Mouse (Mus musculus): Measurements from ENCODE around the gene Cyld.
A peak's percentile ranks its signal among the peaks of the same experiment; 100 is the strongest.
"Not testable (repeated sequence)": the region's sequence is repeated elsewhere in the genome, so short reads cannot be mapped to it uniquely, and the experiment has no call there.

The Cyld gene

DNA sequence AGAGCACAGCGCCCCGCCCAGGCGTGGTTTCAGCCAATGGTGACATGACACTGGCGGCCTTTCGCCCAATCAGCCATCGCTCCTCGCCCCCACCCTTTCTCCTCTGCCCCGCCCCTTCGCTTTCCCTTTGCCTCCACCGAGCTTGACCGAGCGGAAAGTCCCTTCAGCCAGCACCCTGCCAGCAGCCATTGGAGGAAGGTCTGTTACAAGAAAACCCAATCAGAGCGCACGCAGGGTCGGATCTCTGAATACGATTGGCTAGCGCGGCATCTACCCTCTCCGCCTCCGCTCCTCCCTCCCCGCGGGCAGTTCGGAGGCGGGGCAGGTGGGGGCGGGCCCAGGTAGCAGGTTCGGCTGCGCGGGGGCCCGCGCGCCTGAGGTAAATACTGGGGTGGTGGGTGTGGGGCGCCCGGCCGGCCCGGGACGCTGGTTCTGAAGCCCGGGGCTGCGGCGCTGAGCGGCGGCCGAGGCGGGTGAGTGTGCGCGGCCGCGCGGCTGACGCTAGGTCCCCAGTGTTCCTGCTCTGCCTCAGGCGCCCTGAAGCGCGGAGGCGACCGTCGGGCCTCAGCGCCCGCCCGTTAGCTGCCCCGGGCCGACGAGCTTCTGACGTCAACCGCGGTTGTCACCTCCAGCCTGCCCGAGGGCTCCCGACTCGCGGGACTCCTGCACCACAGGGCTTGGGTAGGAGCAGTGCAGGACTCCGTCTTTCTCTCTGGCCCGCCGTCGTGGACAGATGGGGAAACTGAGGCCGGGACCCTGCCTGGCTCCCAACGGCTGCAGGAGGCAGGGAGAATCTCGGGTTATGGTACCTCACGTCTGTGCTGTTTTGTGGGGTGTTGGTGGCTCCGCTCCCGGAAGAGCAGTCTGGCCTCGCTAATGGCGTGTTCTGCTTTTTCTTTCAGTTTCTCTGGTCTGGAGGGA lies at the start of gene Cyld:
TSS of gene Cyld (plus strand) at position 308 of the 921 bp plus-strand sequence.
- DNase-seq (ENCODE audit: low read depth, low spot score), result peak; percentile 99

DNA sequence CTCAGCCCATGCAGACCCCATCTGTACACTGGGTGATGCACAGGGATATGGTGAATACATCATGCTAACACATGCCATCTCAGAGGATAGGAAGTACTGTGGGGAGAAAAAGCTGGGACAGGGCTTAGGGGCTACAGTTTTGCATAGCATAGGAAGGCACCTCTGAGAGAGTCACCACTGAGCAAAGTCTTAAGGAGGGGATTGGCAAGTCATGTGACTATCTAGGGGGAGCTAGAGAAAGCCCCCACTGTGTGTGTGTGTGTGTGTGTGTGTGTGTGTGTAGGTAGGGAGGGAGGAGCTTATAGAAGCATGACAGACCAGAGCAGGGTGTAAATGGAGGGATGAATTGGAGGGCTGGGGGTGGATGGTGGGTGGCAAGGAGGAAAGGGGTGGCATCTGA lies 48.5 kb upstream of the Cyld start:
- DNase-seq (ENCODE audit: low read depth, low spot score), result no peak

DNA sequence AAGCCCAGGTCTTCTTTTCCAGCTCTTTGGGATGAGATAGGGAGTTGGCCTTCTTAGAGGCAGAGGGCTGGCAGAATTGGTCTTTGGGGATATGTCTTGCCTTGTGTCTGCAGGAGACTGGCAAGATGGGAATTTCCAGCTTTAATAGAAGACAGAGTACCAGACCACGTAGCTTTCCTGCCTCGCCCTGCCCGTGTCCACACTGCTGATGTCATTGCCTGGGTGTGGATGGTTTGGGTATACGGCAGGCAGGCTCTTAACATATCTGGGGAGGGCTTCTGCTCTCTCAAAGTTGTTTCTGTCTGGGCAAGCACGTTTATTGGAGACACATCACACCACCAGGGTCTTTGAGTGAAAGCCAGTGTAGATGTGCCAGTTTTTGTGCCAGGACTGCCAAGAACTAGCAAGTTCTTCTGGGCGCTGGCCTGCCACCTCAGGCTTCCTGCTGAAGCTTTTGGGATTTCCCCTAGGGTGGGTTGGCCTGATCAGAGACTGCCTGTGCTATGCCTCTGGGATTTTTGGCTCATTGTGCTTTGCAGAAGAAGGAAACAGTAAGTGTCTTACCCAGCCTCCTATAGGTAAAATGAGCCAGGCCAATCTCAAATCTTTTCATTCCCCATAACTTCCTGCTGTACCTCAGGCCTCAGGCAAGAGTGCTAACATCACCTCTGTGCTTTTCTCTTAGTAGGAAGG lies 46.7 kb upstream of the Cyld start:
- DNase-seq (ENCODE audit: low read depth, low spot score), result no peak

DNA sequence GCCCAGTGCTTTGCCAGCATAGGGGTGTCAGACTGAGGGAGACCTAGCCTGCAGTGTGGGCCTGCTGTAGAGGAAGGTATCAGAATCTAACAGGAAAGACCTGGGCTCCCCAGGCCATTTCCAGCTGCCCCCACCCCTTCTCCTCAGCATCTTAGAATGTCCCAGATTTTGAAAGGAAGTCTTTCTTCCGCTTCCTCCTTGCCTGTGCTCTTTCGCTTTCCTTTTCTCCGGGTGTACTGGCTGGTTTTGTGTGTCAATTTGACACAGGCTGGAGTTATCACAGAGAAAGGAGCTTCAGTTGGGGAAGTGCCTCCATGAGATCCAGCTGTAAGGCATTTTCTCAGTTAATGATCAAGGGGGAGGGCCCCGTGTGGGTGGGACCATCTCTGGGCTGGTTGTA lies 45.7 kb upstream of the Cyld start:
- DNase-seq (ENCODE audit: low read depth, low spot score), result not testable (repeated sequence)

DNA sequence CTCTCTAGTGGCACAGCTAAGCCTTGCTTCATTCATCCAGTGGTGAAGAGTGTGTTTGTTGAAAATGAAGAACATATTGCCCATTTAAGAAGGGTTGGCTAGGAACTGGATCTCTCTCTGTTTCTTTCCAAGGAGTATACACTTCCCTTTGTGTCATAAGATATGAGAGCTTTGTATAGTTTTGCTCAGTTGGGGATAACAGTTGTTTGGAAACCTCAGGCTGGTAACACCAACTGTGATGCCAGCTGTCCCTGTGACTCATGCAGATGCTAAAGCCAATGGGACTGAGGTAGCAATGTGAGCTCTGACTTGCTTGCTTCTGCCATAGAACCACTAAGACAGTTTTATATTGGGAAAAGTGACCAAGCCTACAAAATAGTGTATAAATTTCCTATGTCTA lies 41.5 kb upstream of the Cyld start:
- peak; percentile 51 for DNase-seq (ENCODE audit: low read depth, low spot score)

DNA sequence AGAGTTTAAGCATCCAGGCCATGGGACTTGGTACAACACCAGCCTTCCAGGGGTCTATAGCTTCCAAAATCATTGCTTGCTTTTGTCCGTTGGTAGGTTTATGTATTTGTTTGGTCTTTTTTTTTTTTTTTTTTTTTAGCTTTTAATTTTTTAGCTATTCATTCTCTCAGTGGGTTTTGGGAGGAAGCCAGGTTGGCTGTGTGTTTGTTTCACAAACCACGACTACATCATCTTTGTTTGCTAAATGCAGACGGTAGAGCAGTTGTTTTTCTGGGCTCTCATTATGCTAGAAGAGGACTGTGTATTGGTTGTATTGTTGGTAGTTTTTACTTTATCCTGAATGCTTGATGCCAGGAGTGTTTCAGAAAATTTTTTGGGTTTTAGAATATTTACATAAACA lies 37.0 kb upstream of the Cyld start:
- no peak for DNase-seq (ENCODE audit: low read depth, low spot score)

DNA sequence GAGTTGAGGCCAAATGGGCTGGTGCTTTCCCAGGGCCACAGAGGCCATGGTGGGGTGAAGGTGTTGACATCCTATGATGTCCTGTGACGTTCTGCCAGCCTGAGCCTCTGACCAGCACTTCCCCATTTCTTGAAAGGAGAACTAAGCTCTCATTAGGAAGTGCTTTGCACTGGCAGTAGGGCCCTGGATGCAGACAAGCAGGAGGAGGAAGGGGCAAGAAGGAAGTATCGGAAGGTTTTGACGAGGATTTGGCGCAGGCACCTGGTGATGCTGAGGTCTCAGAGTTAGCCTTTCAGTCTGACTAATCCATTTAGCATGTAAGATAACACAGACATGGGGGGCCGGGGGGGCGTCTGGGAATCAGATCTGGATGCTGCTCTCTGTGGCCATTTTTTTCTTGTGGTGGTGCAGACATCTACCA lies 34.4 kb upstream of the Cyld start:
- DNase-seq (ENCODE audit: low read depth, low spot score), result no peak

DNA sequence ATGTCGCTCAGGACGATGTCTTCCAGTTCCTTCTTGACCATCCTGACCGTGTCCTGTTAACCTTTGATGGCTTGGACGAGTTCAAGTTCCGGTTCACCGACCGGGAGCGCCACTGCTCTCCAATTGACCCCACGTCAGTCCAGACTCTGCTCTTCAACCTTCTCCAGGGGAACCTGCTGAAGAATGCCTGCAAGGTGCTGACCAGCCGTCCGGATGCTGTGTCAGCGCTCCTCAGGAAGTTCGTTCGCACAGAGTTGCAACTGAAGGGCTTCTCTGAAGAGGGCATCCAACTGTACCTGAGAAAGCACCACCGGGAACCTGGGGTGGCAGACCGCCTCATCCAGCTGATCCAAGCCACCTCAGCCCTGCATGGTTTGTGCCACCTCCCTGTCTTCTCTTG lies 32.7 kb upstream of the Cyld start:
- no peak for DNase-seq (ENCODE audit: low read depth, low spot score)

DNA sequence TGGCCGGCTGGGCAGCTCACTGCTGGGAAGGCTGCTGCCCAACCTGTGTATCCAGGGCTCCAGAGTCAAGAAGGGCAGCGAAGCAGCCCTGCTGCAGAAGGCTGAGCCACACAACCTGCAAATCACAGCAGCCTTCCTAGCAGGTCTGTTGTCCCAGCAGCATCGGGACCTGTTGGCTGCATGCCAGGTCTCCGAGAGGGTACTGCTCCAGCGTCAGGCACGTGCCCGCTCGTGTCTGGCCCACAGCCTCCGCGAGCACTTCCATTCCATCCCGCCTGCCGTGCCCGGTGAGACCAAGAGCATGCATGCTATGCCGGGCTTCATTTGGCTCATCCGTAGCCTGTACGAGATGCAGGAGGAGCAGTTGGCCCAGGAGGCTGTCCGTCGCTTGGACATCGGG lies 31.9 kb upstream of the Cyld start:
- no peak for DNase-seq (ENCODE audit: low read depth, low spot score)

DNA sequence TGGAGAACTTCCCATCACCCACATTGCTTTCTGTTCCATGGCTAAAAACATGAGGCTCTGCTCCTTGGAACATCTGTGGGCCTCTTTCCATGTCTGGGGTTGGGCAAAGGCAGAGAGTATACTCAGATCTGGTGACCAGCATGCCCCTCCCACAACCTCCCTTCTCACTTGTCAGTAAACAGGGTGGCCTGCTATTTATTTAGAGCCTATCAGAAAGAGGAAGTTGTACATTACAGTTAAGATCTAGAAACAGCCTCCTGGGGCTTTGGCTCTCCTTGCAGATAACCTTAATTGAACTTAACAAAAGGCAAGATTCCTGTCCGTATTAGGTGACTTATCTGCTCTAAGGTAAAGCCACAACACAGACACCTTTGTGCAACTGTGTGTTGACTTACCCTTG lies 30.4 kb upstream of the Cyld start:
- no peak for DNase-seq (ENCODE audit: low read depth, low spot score)

DNA sequence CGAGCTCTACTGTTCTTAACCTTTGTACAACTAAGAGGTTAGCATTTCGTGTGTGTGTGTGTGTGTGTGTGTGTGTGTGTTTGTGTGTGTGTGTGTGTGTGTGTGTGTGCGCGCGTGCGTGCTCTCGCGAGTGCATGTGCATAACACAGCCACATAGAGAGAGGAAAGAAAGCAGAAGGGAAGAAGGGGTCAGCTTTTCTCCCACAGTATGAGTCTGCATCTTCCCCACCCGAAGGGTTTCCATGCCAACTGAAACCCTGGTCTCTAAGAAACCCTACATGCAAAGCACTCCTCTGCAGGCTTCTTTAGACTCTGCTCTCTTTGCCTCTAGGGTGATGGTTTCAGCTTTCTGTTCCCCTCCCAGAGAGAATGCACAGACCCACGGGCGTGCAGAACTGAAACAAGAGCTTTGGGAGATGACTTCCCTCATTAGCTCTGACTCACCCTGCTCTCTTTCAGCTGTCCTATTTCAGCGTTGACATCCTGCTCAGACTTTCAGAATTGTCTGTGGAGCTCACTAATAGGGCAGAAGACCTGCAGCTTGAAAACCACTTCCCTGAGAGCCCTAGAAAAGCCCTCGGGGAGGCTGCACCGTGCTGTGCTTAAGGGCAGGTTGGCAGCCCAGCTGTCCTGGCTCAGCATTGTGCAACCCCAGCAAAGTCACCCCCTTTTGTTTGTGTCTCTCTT lies 28.3 kb upstream of the Cyld start:
- DNase-seq (ENCODE audit: low read depth, low spot score), result peak; percentile 83

DNA sequence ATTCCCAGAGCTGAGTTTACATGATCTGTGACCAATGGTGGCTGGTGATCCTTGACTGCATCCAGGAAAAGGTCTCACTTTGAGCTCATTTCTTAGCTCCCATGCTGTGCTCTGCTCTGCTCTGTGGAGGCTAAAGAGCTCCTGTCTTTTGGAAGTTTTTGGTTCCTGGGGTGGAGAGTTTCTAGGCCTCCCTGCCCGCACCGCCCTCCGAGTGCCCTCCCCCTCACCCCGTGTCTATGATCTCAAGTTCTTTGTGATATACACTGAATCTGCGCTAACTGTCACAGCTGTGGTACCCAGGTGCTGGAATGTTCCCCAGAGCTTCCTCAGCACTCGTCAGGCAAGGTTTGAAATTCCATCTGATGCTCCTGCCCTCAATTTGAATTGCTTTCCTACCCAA lies 26.0 kb upstream of the Cyld start:
- DNase-seq (ENCODE audit: low read depth, low spot score), result no peak

DNA sequence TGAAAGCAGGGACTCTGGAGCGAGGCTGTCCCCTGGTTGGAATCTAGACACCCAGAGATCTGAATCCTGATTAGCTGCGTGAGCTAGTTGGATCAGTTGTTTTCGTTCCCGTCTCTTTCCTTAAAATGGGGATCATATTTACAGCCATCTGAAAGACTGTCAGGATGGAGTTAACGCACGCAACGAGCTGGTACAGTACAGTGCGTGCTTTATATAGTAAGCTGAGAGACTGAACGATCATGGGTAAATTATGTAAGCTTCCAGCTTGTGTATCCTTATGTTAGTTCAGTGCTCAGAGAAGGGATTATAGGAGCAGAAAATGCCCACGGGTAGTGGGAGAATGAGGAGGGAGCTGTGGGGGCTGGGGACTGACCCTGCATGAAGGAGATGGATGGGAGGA lies 25.3 kb upstream of the Cyld start:
- no peak for DNase-seq (ENCODE audit: low read depth, low spot score)

DNA sequence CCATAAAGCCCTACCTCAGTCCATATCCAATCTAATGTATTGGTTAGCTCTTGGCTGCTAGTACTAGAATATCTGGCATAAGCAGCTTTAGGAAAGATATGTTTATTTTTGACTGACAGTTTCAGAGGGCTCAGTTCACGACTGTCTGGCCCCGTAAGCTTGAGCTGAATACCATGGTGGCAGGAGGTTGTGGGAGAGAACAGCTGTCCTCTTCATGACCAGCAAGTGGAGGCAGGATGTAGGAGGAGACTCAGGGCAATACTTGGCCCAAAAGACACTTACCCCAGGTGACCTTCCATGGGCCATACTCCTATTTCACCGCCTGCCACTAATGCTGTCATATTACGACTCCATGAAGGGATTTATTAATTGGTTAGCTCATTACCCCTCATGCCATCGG lies 23.0 kb upstream of the Cyld start:
- no peak for DNase-seq (ENCODE audit: low read depth, low spot score)

DNA sequence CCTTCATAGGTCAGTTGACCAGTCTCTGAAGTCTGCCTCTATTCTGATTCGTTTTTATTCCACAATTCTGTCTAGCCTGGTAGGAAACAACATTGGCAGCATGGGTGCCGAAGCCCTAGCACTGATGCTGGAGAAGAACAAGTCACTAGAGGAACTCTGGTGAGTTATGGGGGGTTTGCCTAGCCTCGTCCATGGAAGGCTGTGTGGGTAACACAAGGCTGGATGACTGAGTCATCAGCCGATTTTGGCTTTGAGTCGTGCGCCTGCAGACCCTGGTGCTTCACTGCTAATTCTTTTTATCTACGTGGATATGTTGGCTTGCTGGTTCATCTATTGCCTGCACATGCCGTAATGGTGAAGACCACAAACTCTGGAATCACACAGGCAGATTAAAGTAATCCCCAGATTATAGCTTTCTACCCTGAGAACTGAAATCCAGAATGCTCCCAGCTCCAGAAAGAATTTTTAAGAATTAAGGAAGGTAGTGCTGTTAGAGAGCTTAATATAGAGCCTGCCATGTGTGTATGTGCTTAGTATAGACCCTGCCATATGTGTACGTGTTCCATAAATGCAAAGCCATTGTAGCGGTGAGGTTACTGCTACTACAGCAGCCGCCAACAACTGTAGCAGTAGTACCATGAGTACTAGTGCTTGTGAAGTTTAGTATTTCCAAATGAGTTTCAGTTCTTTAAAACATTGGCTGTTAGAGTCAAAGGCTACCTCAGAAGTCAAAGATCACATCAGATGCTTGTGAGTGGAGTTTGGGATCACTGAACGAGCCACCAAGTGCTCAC lies 21.3 kb upstream of the Cyld start:
- DNase-seq (ENCODE audit: low read depth, low spot score), result no peak

DNA sequence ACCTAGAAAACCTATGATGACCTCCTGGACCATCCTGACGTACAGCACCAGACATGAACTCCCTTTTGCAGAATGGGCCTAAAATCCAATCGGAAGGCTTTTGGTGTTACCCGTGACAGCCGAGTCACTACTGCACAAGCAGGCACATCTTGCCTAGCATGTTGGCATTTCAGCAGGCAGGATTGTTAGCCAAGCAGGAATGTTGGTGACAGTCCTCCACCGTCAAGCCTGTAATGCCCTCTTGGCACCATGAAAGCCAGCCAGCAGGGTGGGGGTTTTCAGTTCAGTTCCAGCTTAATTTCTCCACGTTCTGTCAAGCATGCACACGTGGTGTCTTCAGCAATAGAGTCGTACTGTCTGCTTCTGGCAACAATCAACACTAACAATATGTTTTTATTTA lies 19.8 kb upstream of the Cyld start:
- DNase-seq (ENCODE audit: low read depth, low spot score), result no peak

DNA sequence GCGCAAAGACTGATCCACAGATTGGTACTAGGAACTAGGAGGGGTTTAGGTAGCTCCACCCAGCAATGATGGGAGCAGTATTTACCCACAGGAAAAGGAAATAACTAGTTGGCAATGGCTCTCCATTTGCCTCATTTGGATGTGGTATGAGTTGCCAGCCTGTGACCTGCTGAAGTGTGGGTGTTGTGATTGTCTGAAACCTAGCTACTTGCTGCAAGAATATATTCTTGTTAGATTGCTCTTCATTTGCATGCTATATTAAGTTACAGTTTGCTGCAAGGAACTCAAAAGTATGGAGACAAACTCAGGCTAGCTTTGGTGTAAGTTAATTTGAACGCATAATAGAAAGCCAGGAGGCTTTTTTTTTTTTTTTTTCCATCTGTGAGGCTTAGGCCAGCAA lies 16.3 kb upstream of the Cyld start:
- DNase-seq (ENCODE audit: low read depth, low spot score), result peak; percentile 50

DNA sequence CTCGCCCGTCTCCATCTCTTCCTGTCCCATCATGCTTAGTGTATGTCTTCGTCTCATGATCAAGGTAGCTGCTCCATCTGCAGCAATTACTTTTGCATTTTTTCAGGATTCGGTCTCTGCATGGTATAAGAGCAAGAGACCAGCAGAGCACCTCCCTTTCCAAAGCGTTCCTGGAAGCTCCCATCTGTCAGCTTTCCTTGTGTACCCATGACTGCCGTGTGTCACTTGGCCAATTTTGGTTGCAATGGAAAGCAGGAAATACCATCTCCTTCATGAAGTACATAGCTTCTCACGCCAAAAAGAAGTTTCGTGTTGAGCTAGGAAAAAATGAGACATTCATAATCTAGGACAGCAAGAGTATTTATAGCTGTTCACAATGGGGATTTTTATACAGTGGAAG lies 15.8 kb upstream of the Cyld start:
- peak; percentile 40 for DNase-seq (ENCODE audit: low read depth, low spot score)

DNA sequence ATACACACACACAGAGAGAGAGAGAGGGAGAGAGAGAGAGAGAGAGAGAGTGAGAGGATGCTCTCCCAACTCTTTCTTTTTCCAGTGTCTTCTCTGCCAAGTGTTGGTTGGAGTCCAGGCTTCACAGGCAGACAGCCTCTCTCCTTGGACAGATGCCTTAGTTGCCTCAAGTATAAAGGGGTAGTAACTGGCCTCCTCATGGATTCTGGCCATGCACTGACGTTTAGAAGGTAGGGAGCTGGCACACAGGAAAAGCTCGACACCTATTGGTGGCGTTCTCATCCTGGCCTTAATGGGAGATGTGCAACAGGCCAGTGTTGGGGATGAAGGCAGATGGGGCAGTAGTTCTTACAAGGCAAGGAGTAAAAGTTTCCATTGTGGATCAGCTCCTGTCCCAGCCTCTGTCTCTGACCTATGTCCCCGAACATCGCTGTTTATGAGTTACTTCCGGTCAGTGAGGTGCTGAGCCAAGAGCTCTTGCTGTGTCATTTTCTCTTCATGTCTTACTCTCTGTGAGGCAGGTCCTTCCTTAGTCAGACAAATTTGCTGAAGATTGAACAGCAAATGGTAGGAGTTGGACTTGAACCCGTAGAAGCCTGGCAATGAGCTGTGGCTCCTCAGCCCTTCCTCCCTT lies 13.1 kb upstream of the Cyld start:
- DNase-seq (ENCODE audit: low read depth, low spot score), result no peak

DNA sequence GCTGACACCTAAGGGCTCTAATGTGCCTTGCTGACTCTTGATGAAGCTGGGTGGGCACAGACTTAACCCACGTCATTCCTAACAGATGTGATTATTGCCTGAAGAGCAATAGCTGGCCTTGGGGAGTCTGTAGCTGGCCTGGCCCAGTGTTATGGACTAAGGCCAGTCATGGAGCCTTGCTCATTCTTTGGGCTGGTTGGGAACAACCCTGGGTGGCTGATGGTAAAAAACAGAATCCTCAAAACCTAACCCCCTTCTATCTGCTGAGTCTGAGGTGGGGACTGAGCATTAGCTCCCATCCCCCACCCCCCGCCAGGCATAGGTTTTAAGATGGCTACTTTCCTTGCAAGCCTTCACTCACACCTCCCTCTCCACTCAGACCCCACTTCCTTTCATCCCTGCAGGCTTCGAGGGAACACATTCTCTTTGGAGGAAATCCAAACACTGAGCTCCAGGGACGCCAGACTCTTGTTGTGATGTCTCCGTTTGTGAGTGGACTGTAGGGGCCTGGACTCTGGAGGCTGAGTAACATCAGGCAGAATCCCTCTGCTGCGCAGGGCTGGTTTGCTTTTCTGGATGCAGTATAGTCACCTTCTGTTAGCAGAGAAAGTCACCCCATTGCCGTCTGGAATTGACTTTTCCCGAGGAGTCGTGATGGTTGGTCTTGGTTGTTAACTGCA lies 10.5 kb upstream of the Cyld start:
- no peak for DNase-seq (ENCODE audit: low read depth, low spot score)

DNA sequence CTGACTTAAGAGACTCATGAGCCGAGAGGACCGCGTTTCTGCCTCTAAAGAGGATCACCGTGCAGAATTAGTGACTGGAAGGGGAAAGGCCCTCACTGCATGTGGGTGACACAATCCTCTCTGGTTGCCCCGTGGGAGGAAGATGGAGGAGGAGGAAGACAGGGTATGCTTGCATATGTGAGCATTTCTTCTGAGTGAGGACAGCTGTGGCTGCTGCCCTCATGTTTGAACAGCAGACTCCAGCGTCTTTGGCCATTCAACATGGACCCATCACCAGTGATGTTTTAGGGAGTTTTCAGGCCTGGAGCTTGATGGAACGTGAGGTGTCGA lies 10.0 kb upstream of the Cyld start:
- no peak for DNase-seq (ENCODE audit: low read depth, low spot score)

Measured in telencephalon, adult 2 months (tissue).